9 mouse cellular contexts compared by ENCODE assay signal in genomic region chr4:118275601-118276519, GRCm38 (mm10). TPM values are rescaled to one million over a fixed set of nuclear protein-coding genes. Genes with fewer than 3 reads are reported as not detected.
DNase-seq lines count a peak whose midpoint lies in the region; ATAC-seq lines count a peak whose summit lies in the region.
"Had no signal": no experiment of that assay in that cellular context is flagged by ENCODE, and none has a peak within 500 bp of the region (broad histone marks: within the 10 kb centered on the region; RNA-seq: fewer than 3 reads in every experiment).

No protein-coding gene starts in this region.

- no peaks in the 10 kb centered on the region for H3K27me3 ChIP-seq in heart, embryonic 16.5 days (ENCODE audit: control insufficient read depth, insufficient read depth, low read length)
- H3K27me3 ChIP-seq in embryonic facial prominence, embryonic 15.5 days: no peaks in the 10 kb centered on the region
- H3K27me3 ChIP-seq in limb, embryonic 10.5 days (ENCODE audit: low read depth, poor library complexity, severe bottlenecking): no peaks in the 10 kb centered on the region
- no peaks in the 10 kb centered on the region for H3K27me3 ChIP-seq in midbrain, embryonic 12.5 days

- peaks cover 4% of the 10 kb centered on the region; the same call in 1 of the 2 replicates for H3K36me3 ChIP-seq in heart, embryonic 16.5 days (ENCODE audit: control insufficient read depth, insufficient read depth)
- peaks cover 50% of the 10 kb centered on the region for H3K36me3 ChIP-seq in embryonic facial prominence, embryonic 15.5 days
- peaks cover 86% of the 10 kb centered on the region for H3K36me3 ChIP-seq in limb, embryonic 10.5 days
- H3K36me3 ChIP-seq in midbrain, embryonic 12.5 days: peaks cover 27% of the 10 kb centered on the region

- WGBS in heart, embryonic 16.5 days: 68% methylated on average over 6 of the region's 6 CpGs
- WGBS in embryonic facial prominence, embryonic 15.5 days: 71% methylated on average over 6 of the region's 6 CpGs
- 79% methylated on average over 6 of the region's 6 CpGs for WGBS in limb, embryonic 10.5 days
- 56% methylated on average over 6 of the region's 6 CpGs for WGBS in midbrain, embryonic 12.5 days

- H3K27ac ChIP-seq in heart, embryonic 16.5 days (ENCODE audit: low read length): peak overlapping the region; percentile 5; the same call in 1 of the 2 replicates
- peak overlapping the region; percentile 89 for H3K27ac ChIP-seq in embryonic facial prominence, embryonic 15.5 days (replicated peaks)
- peak overlapping the region; percentile 93 for H3K27ac ChIP-seq in limb, embryonic 10.5 days
- H3K27ac ChIP-seq in midbrain, embryonic 12.5 days (replicated peaks): peak overlapping the region; percentile 96

- peaks cover 42% of the 10 kb centered on the region for H3K4me1 ChIP-seq in heart, embryonic 16.5 days (ENCODE audit: control insufficient read depth, insufficient read depth, low read length)
- H3K4me1 ChIP-seq in embryonic facial prominence, embryonic 15.5 days: peaks cover 77% of the 10 kb centered on the region
- peaks cover 68% of the 10 kb centered on the region for H3K4me1 ChIP-seq in limb, embryonic 10.5 days
- H3K4me1 ChIP-seq in midbrain, embryonic 12.5 days: peaks cover 90% of the 10 kb centered on the region

- no peak overlapping the region for H3K4me2 ChIP-seq in heart, embryonic 16.5 days (ENCODE audit: low read depth, low read length)
- H3K4me2 ChIP-seq in embryonic facial prominence, embryonic 15.5 days (replicated peaks): 0 out of 2 replicates have a peak overlapping the region, but pooled peaks have one; percentile 1
- H3K4me2 ChIP-seq in midbrain, embryonic 12.5 days (replicated peaks): peak overlapping the region; percentile 41

- H3K4me3 ChIP-seq in heart, embryonic 16.5 days (ENCODE audit: low read length): no peak overlapping the region
- no peak overlapping the region for H3K4me3 ChIP-seq in embryonic facial prominence, embryonic 15.5 days (replicated peaks)
- peak overlapping the region; percentile 33 for H3K4me3 ChIP-seq in limb, embryonic 10.5 days
- peak overlapping the region; percentile 0; the same call in 1 of the 2 replicates for H3K4me3 ChIP-seq in midbrain, embryonic 12.5 days
- H3K4me3 ChIP-seq: myocyte had no signal

- H3K9ac ChIP-seq in heart, embryonic 16.5 days (ENCODE audit: low read length): no peak overlapping the region
- H3K9ac ChIP-seq in embryonic facial prominence, embryonic 15.5 days: no peak overlapping the region
- peak overlapping the region; percentile 29 for H3K9ac ChIP-seq in midbrain, embryonic 12.5 days (replicated peaks)

- peak; percentile 5; the same call in 1 of the 2 replicates for ATAC-seq in heart, embryonic 16.5 days (replicated peaks; ENCODE audit: extremely low read depth, insufficient read depth, low FRiP score)
- no peak for ATAC-seq in embryonic facial prominence, embryonic 15.5 days (ENCODE audit: insufficient number of reproducible peaks, low FRiP score, low TSS enrichment, low read depth)
- peak; percentile 85 for ATAC-seq in midbrain, embryonic 12.5 days (ENCODE audit: low FRiP score, low read depth)

- no peak for DNase-seq in heart, adult 18-20 months
- no peak for DNase-seq in limb, embryonic 10.5 days (ENCODE audit: low spot score)
- DNase-seq in ovary, adult 18-20 months (ENCODE audit: low spot score): no peak
- no peak for DNase-seq in thymus, postnatal 4 days
- no peak for DNase-seq in right cerebral cortex, adult 2 months (ENCODE audit: low spot score in 2 of 2)

- H3K9me3 ChIP-seq in heart, embryonic 16.5 days (replicated peaks; ENCODE audit: control insufficient read depth, low read length): peaks cover 2% of the 10 kb centered on the region; the same call in 1 of the 2 replicates
- H3K9me3 ChIP-seq in embryonic facial prominence, embryonic 15.5 days (replicated peaks): no peaks in the 10 kb centered on the region
- no peaks in the 10 kb centered on the region for H3K9me3 ChIP-seq in limb, embryonic 10.5 days (replicated peaks)
- no peaks in the 10 kb centered on the region for H3K9me3 ChIP-seq in midbrain, embryonic 12.5 days

RNA-seq across cellular contexts. Expression of gene Ptprf, which starts 15.3 kb away (rescaled TPM):
- polyA plus RNA-seq in heart, embryonic 16.5 days (2015; fragmentation: Nextera tagmentation; extraction: Ambion mirVana): 22.9 and 27.7 TPM in 2 replicates
- 1 to 10 TPM; 3.5 to 7.0 TPM for total RNA-seq in heart, adult 18-20 months (2021)
- 89.3 and 90.7 TPM in 2 replicates for polyA plus RNA-seq in embryonic facial prominence, embryonic 15.5 days (2015; fragmentation: Nextera tagmentation; extraction: Ambion mirVana)
- polyA plus RNA-seq in limb, embryonic 10.5 days (2016; fragmentation: Nextera tagmentation; extraction: Ambion mirVana): 67.5 and 77.3 TPM in 2 replicates
- polyA plus RNA-seq in midbrain, embryonic 12.5 days (2016; fragmentation: Nextera tagmentation; extraction: Ambion mirVana): 113 and 123 TPM in 2 replicates

Comparison
In these comparisons a context has a peak if more than half of its experiments do, and no peak if none do; other contexts are left out.
1. H3K27ac ChIP-seq: peak in every context shown above with its lines; median percentile 96 in midbrain, embryonic 12.5 days; 93 in limb, embryonic 10.5 days; 89 in embryonic facial prominence, embryonic 15.5 days; 5 in heart, embryonic 16.5 days.
2. H3K4me3 ChIP-seq: peak in limb, embryonic 10.5 days (single experiment) and midbrain, embryonic 12.5 days (single experiment); none in heart, embryonic 16.5 days (single experiment) and embryonic facial prominence, embryonic 15.5 days (single experiment).